Mouse (Mus musculus) left cerebral cortex, postnatal 25 days (tissue): ENCODE results near the gene Pcca. TPM values are rescaled to one million over a fixed set of nuclear protein-coding genes. Genes with fewer than 3 reads are reported as not detected.

Experiments
- DNase-seq, 2 experiments: peaks; one replicate each; pipeline ENCODE4 v3.0.0; 2022; ENCODE audit warnings: low spot score in 2 of 2, mixed read lengths in 1 of 2
- intact Hi-C: fragments of 180-260 bp; cut with DNase I; formaldehyde crosslinking; loops from one replicate; pipeline ENCODE4 v1.15.1; 2025
- total RNA-seq, 2 experiments: library from RNA; stranded (reverse); gene quantifications; 2 replicates each; pipeline ENCODE4 v1.2.3; 2021

The Pcca gene
- total RNA-seq, 2 experiments from 2014 or later = 31.3 to 32.4 TPM

GRCm38 (mm10) chr14:122633416-122633815 is 99.3 kb downstream of the Pcca start:
- intact Hi-C loops = no loop called here

GRCm38 (mm10) chr14:122636601-122637000 is 102.5 kb downstream of the Pcca start:
- intact Hi-C loops = no loop called here
- DNase-seq = no peak

More at GRCm38 (mm10) chr14:122633416-122633815, 99.3 kb downstream of the Pcca start:
- DNase-seq = no peak

- intact Hi-C loops = no loop called here
- no peak for DNase-seq
These were observed 103.9 kb downstream of the Pcca start for GRCm38 (mm10) chr14:122637798-122638555.

- intact Hi-C loops = no loop called here
- DNase-seq = no peak
These were observed 105.1 kb downstream of the Pcca start for GRCm38 (mm10) chr14:122639168-122639720.

- intact Hi-C loops = no loop called here
- DNase-seq = no peak
These were observed 108.3 kb downstream of the Pcca start for GRCm38 (mm10) chr14:122642432-122642831.

- intact Hi-C loops = no loop called here
These were observed 114.1 kb downstream of the Pcca start for GRCm38 (mm10) chr14:122648214-122648613.

DNA sequence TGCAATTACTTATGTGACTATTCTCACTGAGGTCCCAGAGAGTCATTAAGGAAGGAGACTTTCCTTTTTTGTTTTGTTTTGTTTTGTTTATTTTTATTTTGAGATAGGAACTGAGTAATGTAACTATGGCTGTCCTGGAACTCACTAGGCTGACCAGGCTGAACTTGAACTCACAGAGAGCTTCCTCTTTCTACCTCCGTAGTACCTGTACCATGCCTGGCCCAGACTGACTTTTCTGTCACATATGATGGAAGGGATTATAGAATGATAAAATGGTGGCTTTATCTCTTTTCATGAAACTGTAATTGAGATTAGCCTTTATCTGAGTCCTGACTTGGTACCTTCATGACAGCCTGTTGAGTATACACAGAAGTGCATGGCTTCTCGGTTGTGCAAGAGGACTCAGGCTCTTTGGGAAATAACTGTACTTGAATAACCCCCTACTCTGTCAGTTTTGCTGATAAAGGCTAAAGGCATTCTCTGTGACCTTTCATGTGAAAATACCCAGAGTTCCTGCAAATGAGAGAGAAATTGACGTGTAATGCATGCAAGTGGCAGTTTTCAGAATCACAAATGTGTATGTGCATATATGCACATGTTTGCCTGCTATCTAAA is 115.3 kb downstream of the Pcca start:
- DNase-seq = no peak
- intact Hi-C loops = no loop called here

More at GRCm38 (mm10) chr14:122648214-122648613, 114.1 kb downstream of the Pcca start:
- DNase-seq = no peak

GRCm38 (mm10) chr14:122651681-122652080 is 117.6 kb downstream of the Pcca start:
- DNase-seq = no peak
- intact Hi-C loops = no loop called here

DNA sequence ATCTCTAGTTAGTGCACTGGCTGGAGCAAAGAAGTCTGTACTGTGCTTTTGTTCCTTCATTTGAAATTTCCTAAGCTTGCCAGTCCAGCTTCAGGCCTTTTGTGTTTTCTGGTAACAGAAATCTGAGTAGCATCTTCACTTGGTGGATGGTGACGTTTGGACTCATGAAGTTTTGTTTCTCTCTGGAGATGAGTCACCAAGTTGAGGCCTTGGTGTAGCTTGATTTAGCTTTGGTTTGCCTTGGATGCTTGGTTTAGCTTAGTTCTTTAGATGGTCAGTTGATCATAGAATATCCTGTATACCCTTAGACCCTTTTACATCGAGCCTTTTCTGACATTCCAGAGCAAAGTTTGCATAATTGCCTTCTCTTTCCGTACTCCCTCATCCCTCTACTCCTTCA is 141.5 kb downstream of the Pcca start:
- intact Hi-C loops = no loop called here

GRCm38 (mm10) chr14:122683645-122684044 is 149.5 kb downstream of the Pcca start:
- DNase-seq = no peak
- intact Hi-C loops = no loop called here

More for the DNA sequence above, 141.5 kb downstream of the Pcca start:
- DNase-seq = no peak

DNA sequence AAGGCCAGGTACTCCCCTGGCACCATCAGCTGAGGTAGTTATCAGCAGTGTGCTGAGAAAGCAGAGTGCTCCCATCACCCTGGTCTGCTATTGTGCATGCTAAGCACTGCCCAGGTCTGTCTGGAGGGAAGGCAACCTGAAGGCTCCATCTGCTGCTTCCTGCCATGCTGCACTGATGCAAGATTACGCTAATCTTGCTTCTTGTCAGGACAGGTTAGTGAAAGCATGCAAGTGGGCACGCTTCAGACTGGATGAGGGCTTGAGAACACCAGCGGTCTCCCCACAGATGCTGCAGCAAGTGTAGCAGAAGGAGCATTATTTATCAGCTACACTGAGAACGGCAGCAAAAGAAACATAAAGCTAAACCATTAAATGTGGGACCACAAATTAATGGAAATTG is 150.1 kb downstream of the Pcca start:
- intact Hi-C loops = no loop called here
- no peak for DNase-seq

- intact Hi-C loops = no loop called here
- DNase-seq = no peak
These were observed 150.7 kb downstream of the Pcca start for GRCm38 (mm10) chr14:122684811-122685210.

DNA sequence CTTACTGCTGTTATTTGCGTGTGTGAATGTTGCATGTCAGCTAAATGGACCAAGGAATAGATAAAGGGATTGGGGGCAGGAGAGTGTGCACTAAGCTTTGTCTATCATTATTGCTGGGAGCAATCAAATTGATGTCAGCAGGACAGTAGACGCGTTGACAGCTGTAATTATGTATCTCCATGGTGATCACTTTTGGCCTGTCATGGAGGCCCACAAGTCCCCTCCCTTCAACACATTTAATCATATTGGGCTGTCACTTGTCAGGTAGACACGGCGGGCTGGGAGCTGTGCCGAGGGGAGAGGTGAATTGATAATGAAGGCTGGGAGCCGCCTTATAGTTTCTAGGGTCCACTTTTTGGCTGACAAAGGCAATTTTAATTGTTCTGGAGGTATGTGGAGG is 153.3 kb downstream of the Pcca start:
- DNase-seq = no peak

GRCm38 (mm10) chr14:122688378-122688777 is 154.3 kb downstream of the Pcca start:
- DNase-seq = no peak
- intact Hi-C loops = no loop called here

More for the DNA sequence above, 153.3 kb downstream of the Pcca start:
- intact Hi-C loops = no loop called here

GRCm38 (mm10) chr14:122689136-122689815 is 155.2 kb downstream of the Pcca start:
- peak in 1 of 2 experiments; percentile 11 for DNase-seq
- intact Hi-C loops = no loop called here

DNA sequence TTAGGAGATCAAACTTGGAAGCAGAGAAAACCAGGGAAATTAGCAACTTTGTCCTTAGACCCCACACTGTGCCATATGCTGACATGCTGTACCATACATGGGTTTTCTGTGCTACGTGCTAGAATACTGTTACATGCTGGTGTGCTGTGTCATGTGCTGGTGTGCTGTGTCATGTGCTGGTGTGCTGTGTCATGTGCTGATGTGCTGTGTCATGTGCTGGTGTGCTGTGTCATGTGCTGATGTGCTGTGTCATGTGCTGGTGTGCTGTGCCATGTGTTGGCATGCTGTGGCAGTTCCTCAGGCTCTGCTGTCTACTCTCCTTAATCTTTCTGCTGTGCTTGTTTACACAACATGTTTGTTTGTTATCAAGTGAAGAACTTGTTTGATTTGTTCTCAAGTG is 157.4 kb downstream of the Pcca start:
- intact Hi-C loops = no loop called here
- DNase-seq = no peak

DNA sequence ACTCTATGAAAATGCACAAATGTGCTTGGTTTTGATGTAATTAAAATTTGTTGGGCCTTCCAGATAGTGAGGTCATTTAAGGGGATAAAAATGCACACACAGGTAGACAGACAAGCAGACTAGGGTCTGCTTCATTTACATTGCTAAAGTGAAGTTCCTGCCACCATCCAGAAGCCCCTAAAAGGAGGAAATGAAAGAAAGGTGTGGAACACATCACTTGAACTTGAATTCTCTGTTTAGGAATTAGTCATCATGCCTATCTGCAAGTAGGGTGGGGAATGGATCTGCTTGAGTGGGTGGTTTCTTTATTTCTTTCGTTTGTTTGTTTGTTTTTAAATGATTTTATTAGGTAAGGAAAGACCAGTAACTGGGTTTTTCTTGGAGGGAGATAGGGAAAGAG is 166.2 kb downstream of the Pcca start:
- DNase-seq = no peak
- intact Hi-C loops = no loop called here

- DNase-seq = no peak
- intact Hi-C loops = no loop called here
These were observed 179.7 kb downstream of the Pcca start for GRCm38 (mm10) chr14:122713793-122714192.

- intact Hi-C loops = no loop called here
- DNase-seq = no peak
These were observed 180.8 kb downstream of the Pcca start for GRCm38 (mm10) chr14:122714911-122715310.

- no peak for DNase-seq
- intact Hi-C loops = no loop called here
These were observed 181.9 kb downstream of the Pcca start for GRCm38 (mm10) chr14:122716057-122716456.
